Mouse (Mus musculus): Measurements from ENCODE around the gene Scin. TPM values are rescaled to one million over a fixed set of nuclear protein-coding genes. Genes with fewer than 3 reads are reported as not detected.

Gene Scin
- polyA plus RNA-seq, 1 experiment from 2014 or later = 0.47 TPM

DNA sequence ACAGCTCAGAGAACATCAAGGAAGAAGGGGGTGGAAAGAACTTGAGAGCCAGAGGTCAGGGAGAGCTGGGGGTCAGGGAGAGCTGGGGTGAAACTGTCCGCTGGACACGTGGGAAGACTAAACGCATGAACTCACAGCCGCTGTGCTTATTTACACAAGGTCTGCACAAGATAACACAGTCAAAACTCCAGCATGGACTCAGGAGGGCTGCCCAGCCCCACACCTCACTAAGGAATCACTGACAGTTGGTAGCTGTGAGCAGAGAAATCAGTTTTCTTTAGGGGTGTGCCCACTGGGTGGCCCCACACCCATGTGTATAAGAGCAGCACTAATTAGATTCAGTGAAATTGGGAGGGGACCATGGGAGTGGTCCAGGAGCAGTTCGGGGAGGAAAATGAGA, 27.2 kb downstream of the Scin start:
- 75% methylated on average over 5 of the region's 5 CpGs for WGBS

GRCm38 (mm10) chr12:40104750-40105149, 29.3 kb downstream of the Scin start:
- H3K4me3 ChIP-seq (replicated peaks) = no peak overlapping the region
- H3K27me3 ChIP-seq (replicated peaks) = no peaks in the 10 kb centered on the region
- H3K4me1 ChIP-seq = no peaks in the 10 kb centered on the region
- no peak for ATAC-seq (ENCODE audit: low FRiP score)
- no peaks in the 10 kb centered on the region for H3K9me3 ChIP-seq (replicated peaks)
- H3K36me3 ChIP-seq = no peaks in the 10 kb centered on the region
- WGBS = 76% methylated on average over 2 of the region's 2 CpGs
- no peak overlapping the region for H3K27ac ChIP-seq (replicated peaks)
- no peak overlapping the region for H3K4me2 ChIP-seq
- H3K9ac ChIP-seq (replicated peaks) = no peak overlapping the region

More for the DNA sequence above, 27.2 kb downstream of the Scin start:
- Histone ChIP-seq H3K27ac (replicated peaks) (no peak overlapping the region), H3K36me3 (no peaks in the 10 kb centered on the region), H3K9me3 (replicated peaks) (no peaks in the 10 kb centered on the region), H3K4me3 (replicated peaks) (no peak overlapping the region), H3K9ac (replicated peaks) (no peak overlapping the region), H3K27me3 (replicated peaks) (no peaks in the 10 kb centered on the region), H3K4me1 (no peaks in the 10 kb centered on the region), H3K4me2 (no peak overlapping the region)
- ATAC-seq (ENCODE audit: low FRiP score) = no peak

DNA sequence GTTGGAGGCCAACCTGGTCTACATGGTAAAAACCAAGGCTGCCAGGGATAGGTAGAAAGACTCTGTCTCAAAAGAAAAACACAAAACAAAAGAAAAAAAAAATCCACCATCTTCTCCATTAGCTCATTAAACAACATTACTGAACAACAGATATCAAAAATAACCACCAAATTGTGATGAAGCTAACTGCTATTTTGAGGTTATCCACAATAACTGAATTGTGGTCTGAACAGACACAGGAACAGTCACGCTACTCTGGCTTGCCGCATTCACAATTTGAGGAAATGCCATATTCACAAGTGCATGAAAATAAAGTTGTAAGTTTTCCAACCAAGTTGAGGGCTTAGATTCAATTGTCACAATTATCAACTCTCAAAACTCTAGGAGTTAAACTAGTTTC, 31.7 kb downstream of the Scin start:
- Histone ChIP-seq H3K36me3 (no peaks in the 10 kb centered on the region), H3K4me1 (no peaks in the 10 kb centered on the region), H3K9me3 (replicated peaks) (no peaks in the 10 kb centered on the region), H3K27me3 (replicated peaks) (no peaks in the 10 kb centered on the region), H3K4me3 (replicated peaks) (no peak overlapping the region), H3K27ac (replicated peaks) (no peak overlapping the region), H3K4me2 (no peak overlapping the region), H3K9ac (replicated peaks) (no peak overlapping the region)
- no peak for ATAC-seq (ENCODE audit: low FRiP score)
- WGBS = 94% methylated on average over 2 of the region's 2 CpGs

DNA sequence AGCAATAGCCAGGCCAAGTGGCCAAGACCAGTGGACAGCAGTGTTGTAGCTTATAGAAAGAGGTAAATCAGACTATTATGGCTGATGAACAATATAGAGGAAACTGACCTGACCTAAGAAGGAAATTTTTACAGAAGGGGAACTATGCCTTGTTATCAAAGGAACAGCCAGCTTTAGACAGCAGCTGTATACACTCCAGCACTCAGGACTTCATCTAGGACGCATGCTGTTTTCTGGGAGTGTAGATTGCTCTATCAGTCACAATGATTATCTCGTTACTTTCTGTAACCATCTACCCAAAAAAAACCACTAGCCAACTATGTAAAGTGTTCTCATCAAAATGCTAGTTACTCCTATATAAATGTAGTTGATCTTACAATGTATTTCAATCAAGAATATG, 34.6 kb downstream of the Scin start:
- Histone ChIP-seq H3K27ac (replicated peaks) (no peak overlapping the region), H3K36me3 (no peaks in the 10 kb centered on the region), H3K4me1 (no peaks in the 10 kb centered on the region), H3K9me3 (replicated peaks) (no peaks in the 10 kb centered on the region), H3K9ac (replicated peaks) (no peak overlapping the region), H3K27me3 (replicated peaks) (no peaks in the 10 kb centered on the region), H3K4me3 (replicated peaks) (no peak overlapping the region), H3K4me2 (no peak overlapping the region)
- no peak for ATAC-seq (ENCODE audit: low FRiP score)
- 87% methylated on average over 2 of the region's 2 CpGs for WGBS

DNA sequence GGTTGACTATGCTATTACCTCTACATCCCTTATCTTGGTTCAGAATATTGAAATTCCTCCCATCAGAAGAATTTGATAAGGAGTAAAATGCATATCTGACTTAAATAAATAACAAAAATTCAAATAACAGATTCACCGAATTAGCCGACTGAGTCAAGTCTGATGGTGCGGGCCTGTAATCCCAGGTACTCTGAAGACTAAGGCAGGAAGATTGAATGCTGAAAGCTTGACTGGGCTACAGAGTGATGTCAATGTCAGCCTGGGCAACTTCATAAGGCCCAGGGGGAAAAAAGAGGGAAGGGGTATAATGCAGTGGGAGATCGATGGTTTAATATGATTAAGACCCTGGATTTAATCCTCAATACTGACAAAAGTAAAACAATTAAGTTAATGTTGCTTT, 36.6 kb downstream of the Scin start:
- WGBS = 92% methylated on average over 4 of the region's 4 CpGs
- Histone ChIP-seq H3K9ac (replicated peaks) (no peak overlapping the region), H3K27ac (replicated peaks) (no peak overlapping the region), H3K4me3 (replicated peaks) (no peak overlapping the region), H3K27me3 (replicated peaks) (no peaks in the 10 kb centered on the region), H3K9me3 (replicated peaks) (no peaks in the 10 kb centered on the region), H3K4me2 (no peak overlapping the region), H3K4me1 (no peaks in the 10 kb centered on the region), H3K36me3 (no peaks in the 10 kb centered on the region)
- ATAC-seq (ENCODE audit: low FRiP score) = no peak

- Histone ChIP-seq H3K27ac (replicated peaks) (no peak overlapping the region), H3K9me3 (replicated peaks) (no peaks in the 10 kb centered on the region), H3K36me3 (no peaks in the 10 kb centered on the region), H3K4me1 (no peaks in the 10 kb centered on the region), H3K27me3 (replicated peaks) (no peaks in the 10 kb centered on the region), H3K4me2 (no peak overlapping the region), H3K9ac (replicated peaks) (no peak overlapping the region), H3K4me3 (replicated peaks) (no peak overlapping the region)
- ATAC-seq (ENCODE audit: low FRiP score) = no peak
- WGBS = 96% methylated on average over 5 of the region's 5 CpGs
Observed at GRCm38 (mm10) chr12:40097023-40097422, 37.0 kb downstream of the Scin start.

- Histone ChIP-seq H3K4me2 (no peak overlapping the region), H3K4me1 (no peaks in the 10 kb centered on the region), H3K9ac (replicated peaks) (no peak overlapping the region), H3K27ac (replicated peaks) (no peak overlapping the region), H3K4me3 (replicated peaks) (no peak overlapping the region), H3K36me3 (no peaks in the 10 kb centered on the region), H3K27me3 (replicated peaks) (no peaks in the 10 kb centered on the region), H3K9me3 (replicated peaks) (no peaks in the 10 kb centered on the region)
- WGBS = 86% methylated on average over 3 of the region's 3 CpGs
- ATAC-seq (ENCODE audit: low FRiP score) = no peak
Observed at GRCm38 (mm10) chr12:40096453-40096852, 37.6 kb downstream of the Scin start.

DNA sequence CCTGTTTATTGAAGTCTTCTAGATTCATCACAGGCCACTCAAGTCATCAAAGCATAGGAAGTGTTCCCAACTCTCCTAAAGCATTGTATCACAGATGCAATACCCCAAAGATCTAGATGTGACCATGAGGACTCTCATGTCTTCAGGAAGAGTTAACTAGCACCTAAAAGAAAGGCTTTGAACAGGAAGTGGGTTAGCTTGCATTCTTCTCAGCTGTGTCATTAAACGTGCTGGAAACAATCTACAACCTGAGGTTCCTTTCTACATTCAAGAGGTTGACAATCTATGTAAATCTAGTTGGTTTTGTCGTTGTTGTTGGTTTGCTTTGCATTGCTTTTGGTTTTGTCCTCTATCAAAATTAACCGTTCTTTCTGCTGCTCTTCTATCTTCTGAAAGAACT, 44.0 kb downstream of the Scin start:
- no peaks in the 10 kb centered on the region for H3K4me1 ChIP-seq
- no peak overlapping the region for H3K4me3 ChIP-seq (replicated peaks)
- no peak overlapping the region for H3K9ac ChIP-seq (replicated peaks)
- H3K36me3 ChIP-seq = no peaks in the 10 kb centered on the region
- H3K27me3 ChIP-seq (replicated peaks) = no peaks in the 10 kb centered on the region
- no peak for ATAC-seq (ENCODE audit: low FRiP score)
- no peak overlapping the region for H3K27ac ChIP-seq (replicated peaks)
- H3K9me3 ChIP-seq (replicated peaks) = no peaks in the 10 kb centered on the region
- WGBS = 84% methylated on average over 3 of the region's 3 CpGs
- H3K4me2 ChIP-seq = no peak overlapping the region

GRCm38 (mm10) chr12:40085731-40086322, 48.2 kb downstream of the Scin start:
- no peaks in the 10 kb centered on the region for H3K9me3 ChIP-seq (replicated peaks)
- H3K27ac ChIP-seq (replicated peaks) = no peak overlapping the region
- no peak for ATAC-seq (ENCODE audit: low FRiP score)
- H3K4me3 ChIP-seq (replicated peaks) = no peak overlapping the region
- no peak overlapping the region for H3K9ac ChIP-seq (replicated peaks)
- no peaks in the 10 kb centered on the region for H3K27me3 ChIP-seq (replicated peaks)
- no peaks in the 10 kb centered on the region for H3K4me1 ChIP-seq
- WGBS = 81% methylated on average over 5 of the region's 5 CpGs
- H3K4me2 ChIP-seq = no peak overlapping the region
- H3K36me3 ChIP-seq = no peaks in the 10 kb centered on the region

DNA sequence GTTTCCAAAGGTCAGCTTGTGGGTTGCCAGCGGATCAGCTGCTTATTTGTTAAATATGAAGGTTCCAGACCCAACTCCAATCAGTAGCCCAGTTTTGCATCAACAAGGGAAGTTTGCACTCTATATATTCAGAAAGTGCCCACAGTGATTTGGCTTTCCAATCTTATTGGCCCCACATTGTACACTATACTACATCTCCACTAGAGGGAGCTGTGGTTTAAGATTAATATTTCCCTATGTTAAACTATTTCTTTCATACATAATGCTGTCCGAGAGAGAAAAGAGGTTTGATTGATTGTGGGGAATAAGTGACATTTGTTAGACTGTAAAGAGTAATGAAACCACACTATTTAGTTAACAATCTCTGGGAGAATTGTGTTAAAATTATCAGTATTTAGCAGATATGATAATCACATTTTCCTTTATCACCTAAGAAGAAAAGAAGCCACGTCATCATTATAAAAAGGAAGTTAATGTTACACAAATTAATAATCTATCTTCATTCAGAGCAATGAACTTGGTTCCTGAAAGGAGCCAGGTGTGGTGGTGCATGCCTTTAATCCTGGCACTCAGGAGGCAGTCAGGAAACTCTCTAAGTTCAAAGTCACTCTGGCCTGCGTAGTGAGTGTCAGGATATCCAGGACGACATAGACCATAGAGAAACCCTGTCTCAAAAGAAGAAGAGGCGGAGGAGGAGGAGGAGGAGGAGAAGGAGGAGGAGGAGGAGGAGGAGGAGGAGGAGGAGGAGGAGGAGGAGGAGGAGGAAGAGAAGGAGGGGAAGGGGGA, 51.4 kb downstream of the Scin start:
- WGBS = 49% methylated on average over 6 of the region's 6 CpGs
- no peaks in the 10 kb centered on the region for H3K9me3 ChIP-seq (replicated peaks)

DNA sequence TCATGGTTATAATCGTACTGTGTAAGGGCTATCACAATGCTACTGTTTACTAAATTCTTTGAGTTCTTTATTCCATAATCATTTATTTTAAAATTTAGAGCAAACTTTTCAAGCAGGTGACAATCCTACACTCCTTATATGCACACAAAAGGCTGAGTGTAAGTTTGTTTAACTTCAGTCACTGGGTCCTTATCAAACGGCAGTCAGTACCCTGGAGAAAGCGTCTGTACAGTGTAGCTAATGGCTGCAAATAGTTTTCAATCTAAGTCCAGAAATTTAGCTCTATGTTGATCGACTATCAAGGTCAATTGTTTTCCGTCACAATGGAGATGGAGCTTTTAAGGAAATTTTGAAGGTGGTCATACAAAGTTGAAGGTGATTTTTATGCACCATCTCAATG, 52.0 kb downstream of the Scin start:
- Histone ChIP-seq H3K27ac (replicated peaks) (no peak overlapping the region), H3K27me3 (replicated peaks) (no peaks in the 10 kb centered on the region), H3K9ac (replicated peaks) (no peak overlapping the region), H3K9me3 (replicated peaks) (no peaks in the 10 kb centered on the region), H3K4me2 (no peak overlapping the region), H3K36me3 (no peaks in the 10 kb centered on the region), H3K4me3 (replicated peaks) (no peak overlapping the region), H3K4me1 (no peaks in the 10 kb centered on the region)
- WGBS = 76% methylated on average over 5 of the region's 5 CpGs
- no peak for ATAC-seq (ENCODE audit: low FRiP score)

More for the DNA sequence above, 51.4 kb downstream of the Scin start:
- no peaks in the 10 kb centered on the region for H3K27me3 ChIP-seq (replicated peaks)
- no peak overlapping the region for H3K4me2 ChIP-seq
- ATAC-seq (ENCODE audit: low FRiP score) = no peak; the same call in 1 of the 2 replicates
- H3K4me3 ChIP-seq (replicated peaks) = no peak overlapping the region
- H3K4me1 ChIP-seq = no peaks in the 10 kb centered on the region
- H3K9ac ChIP-seq (replicated peaks) = no peak overlapping the region
- no peak overlapping the region for H3K27ac ChIP-seq (replicated peaks)
- H3K36me3 ChIP-seq = no peaks in the 10 kb centered on the region

GRCm38 (mm10) chr12:40073660-40074059, 60.4 kb downstream of the Scin start:
- WGBS = 68% methylated on average over 5 of the region's 5 CpGs
- Histone ChIP-seq H3K9ac (replicated peaks) (no peak overlapping the region), H3K27me3 (replicated peaks) (no peaks in the 10 kb centered on the region), H3K4me3 (replicated peaks) (no peak overlapping the region), H3K9me3 (replicated peaks) (no peaks in the 10 kb centered on the region), H3K36me3 (no peaks in the 10 kb centered on the region), H3K4me1 (no peaks in the 10 kb centered on the region), H3K4me2 (no peak overlapping the region), H3K27ac (replicated peaks) (no peak overlapping the region)
- no peak for ATAC-seq (ENCODE audit: low FRiP score)

Measured in neural tube, embryonic 15.5 days (tissue).